Mouse (Mus musculus) E14TG2a.4 (cell line): ENCODE data around the gene Ptprt.

Experiments
- CTCF ChIP-seq: conservative IDR thresholded peaks from 2 replicates; pipeline ENCODE4 v1.5.1; 2014; ENCODE audit warnings: low read length
- NANOG ChIP-seq: IDR thresholded peaks from 2 replicates; pipeline ENCODE4 v1.6.1; 2014; ENCODE audit warnings: borderline replicate concordance, low read length, mixed read lengths
- POU5F1 ChIP-seq: IDR thresholded peaks from 2 replicates; pipeline ENCODE4 v1.6.1; 2014; ENCODE audit warnings: low read length, borderline replicate concordance

GRCm38 (mm10) chr2:162222476-162222875 lies 438.5 kb downstream of the Ptprt start:
- TF ChIP-seq CTCF (no peak), POU5F1 (no peak), NANOG (no peak)
